Mouse (Mus musculus) testis, adult 2 months (tissue): ENCODE measurements around the gene Ap1s3.
"Not testable (repeated sequence)": the region's sequence is repeated elsewhere in the genome, so short reads cannot be mapped to it uniquely, and the experiment has no call there.

ENCODE experiments used
- CTCF ChIP-seq: fragments of 200-500 bp; IDR thresholded peaks from 2 replicates; pipeline ENCODE4 v1.5.1; 2012; ENCODE audit warnings: low read depth, mild to moderate bottlenecking, inconsistent platforms, low read length, moderate library complexity; ENCODE audit not compliant: control insufficient read depth, insufficient read depth, insufficient replicate concordance
- POLR2A ChIP-seq: fragments of 200-500 bp; IDR thresholded peaks from 2 replicates; pipeline ENCODE4 v1.6.1; 2012; ENCODE audit warnings: low read depth, mild to moderate bottlenecking, inconsistent platforms, low read length, moderate library complexity; ENCODE audit not compliant: control insufficient read depth

GRCm38 (mm10) chr1:79611271-79611670, 60.5 kb downstream of the Ap1s3 start:
- not testable (repeated sequence) for TF ChIP-seq CTCF, POLR2A
